Mouse (Mus musculus) gastrocnemius, postnatal 10 days (tissue): Measurements from ENCODE around the gene Rps6kl1. TPM values are rescaled to one million over a fixed set of nuclear protein-coding genes. Genes with fewer than 3 reads are reported as not detected.
"Not testable (repeated sequence)": the region's sequence is repeated elsewhere in the genome, so short reads cannot be mapped to it uniquely, and the experiment has no call there.

Experiments used
- DNase-seq: peaks from one replicate; pipeline ENCODE4 v3.0.0; 2021; ENCODE audit warnings: mixed read lengths
- total RNA-seq, 2 experiments: library from RNA; stranded (reverse); gene quantifications; 2 replicates each; pipeline ENCODE4 v1.2.3; 2021

Gene Rps6kl1
- total RNA-seq, 2 experiments from 2014 or later: 0.33 to 0.68 TPM

GRCm38 (mm10) chr12:85175926-85176845 lies 25.1 kb upstream of the Rps6kl1 start:
- peak; percentile 41 for DNase-seq

- no peak for DNase-seq
Measured at GRCm38 (mm10) chr12:85175087-85175675, 24.1 kb upstream of the Rps6kl1 start.

GRCm38 (mm10) chr12:85174016-85174415 lies 23.0 kb upstream of the Rps6kl1 start:
- DNase-seq: peak; percentile 59

- no peak for DNase-seq
Measured at GRCm38 (mm10) chr12:85170948-85171307, 19.9 kb upstream of the Rps6kl1 start.

- no peak for DNase-seq
Measured at GRCm38 (mm10) chr12:85170284-85170947, 19.4 kb upstream of the Rps6kl1 start.

- DNase-seq: no peak
Measured at GRCm38 (mm10) chr12:85169877-85170276, 18.8 kb upstream of the Rps6kl1 start.

GRCm38 (mm10) chr12:85169117-85169858 lies 18.2 kb upstream of the Rps6kl1 start:
- DNase-seq: peak; percentile 97

- no peak for DNase-seq
Measured at GRCm38 (mm10) chr12:85166631-85167030, 15.6 kb upstream of the Rps6kl1 start.

GRCm38 (mm10) chr12:85164996-85165395 lies 13.9 kb upstream of the Rps6kl1 start:
- DNase-seq: peak; percentile 58

- no peak for DNase-seq
Measured at GRCm38 (mm10) chr12:85159592-85159991, 8.5 kb upstream of the Rps6kl1 start.

GRCm38 (mm10) chr12:85158801-85159200 lies 7.7 kb upstream of the Rps6kl1 start:
- no peak for DNase-seq

GRCm38 (mm10) chr12:85157797-85158460 lies 6.9 kb upstream of the Rps6kl1 start:
- DNase-seq: no peak

GRCm38 (mm10) chr12:85156324-85156723 lies 5.3 kb upstream of the Rps6kl1 start:
- no peak for DNase-seq

GRCm38 (mm10) chr12:85153011-85153410 lies 1.9 kb upstream of the Rps6kl1 start:
- no peak for DNase-seq

- DNase-seq: no peak
Measured at GRCm38 (mm10) chr12:85150321-85151001, 603 bp downstream of the Rps6kl1 start.

GRCm38 (mm10) chr12:85146881-85147280 lies 4.2 kb downstream of the Rps6kl1 start:
- DNase-seq: no peak

- no peak for DNase-seq
Measured at GRCm38 (mm10) chr12:85146355-85146754, 4.7 kb downstream of the Rps6kl1 start.

GRCm38 (mm10) chr12:85145630-85146029 lies 5.4 kb downstream of the Rps6kl1 start:
- DNase-seq: peak; percentile 71

- no peak for DNase-seq
Measured at GRCm38 (mm10) chr12:85144821-85145220, 6.2 kb downstream of the Rps6kl1 start.

- not testable (repeated sequence) for DNase-seq
Measured at GRCm38 (mm10) chr12:85144276-85144675, 6.8 kb downstream of the Rps6kl1 start.

- DNase-seq: peak; percentile 91
Measured at GRCm38 (mm10) chr12:85142803-85143202, 8.3 kb downstream of the Rps6kl1 start.
